Mouse (Mus musculus): Measurements from ENCODE around the gene Arhgap29.

Arhgap29 gene

GRCm38 (mm10) chr3:121946765-121947164 is 5.6 kb upstream of the Arhgap29 start:
- no peak for DNase-seq

GRCm38 (mm10) chr3:121950139-121950538 is 2.2 kb upstream of the Arhgap29 start:
- DNase-seq = no peak

GRCm38 (mm10) chr3:121951116-121951515 is 1.2 kb upstream of the Arhgap29 start:
- DNase-seq = no peak

GRCm38 (mm10) chr3:121953049-121953432 is 700 bp downstream of the Arhgap29 start:
- DNase-seq = peak; percentile 93

- DNase-seq = peak; percentile 45
Measured at GRCm38 (mm10) chr3:121953433-121954161, 1.3 kb downstream of the Arhgap29 start.

GRCm38 (mm10) chr3:121954421-121954820 is 2.1 kb downstream of the Arhgap29 start:
- DNase-seq = no peak

- no peak for DNase-seq
Measured at GRCm38 (mm10) chr3:121955527-121955926, 3.2 kb downstream of the Arhgap29 start.

- DNase-seq = no peak
Measured at GRCm38 (mm10) chr3:121956789-121957188, 4.4 kb downstream of the Arhgap29 start.

GRCm38 (mm10) chr3:121957606-121958344 is 5.4 kb downstream of the Arhgap29 start:
- DNase-seq = no peak

- DNase-seq = no peak
Measured at GRCm38 (mm10) chr3:121964173-121964572, 11.8 kb downstream of the Arhgap29 start.

GRCm38 (mm10) chr3:121967681-121968476 is 15.5 kb downstream of the Arhgap29 start:
- peak; percentile 93 for DNase-seq

- peak; percentile 59 for DNase-seq
Measured at GRCm38 (mm10) chr3:121968621-121969020, 16.3 kb downstream of the Arhgap29 start.

- DNase-seq = no peak
Measured at GRCm38 (mm10) chr3:121969451-121969850, 17.1 kb downstream of the Arhgap29 start.

GRCm38 (mm10) chr3:121973761-121974160 is 21.4 kb downstream of the Arhgap29 start:
- DNase-seq = no peak

- no peak for DNase-seq
Measured at GRCm38 (mm10) chr3:121975381-121975780, 23.0 kb downstream of the Arhgap29 start.

GRCm38 (mm10) chr3:121981306-121981705 is 29.0 kb downstream of the Arhgap29 start:
- DNase-seq = peak; percentile 30

GRCm38 (mm10) chr3:121982450-121982849 is 30.1 kb downstream of the Arhgap29 start:
- no peak for DNase-seq

- no peak for DNase-seq
Measured at GRCm38 (mm10) chr3:121995125-121995524, 42.8 kb downstream of the Arhgap29 start.

- no peak for DNase-seq
Measured at GRCm38 (mm10) chr3:121999934-122000333, 47.6 kb downstream of the Arhgap29 start.

- DNase-seq = no peak
Measured at GRCm38 (mm10) chr3:122001568-122001967, 49.2 kb downstream of the Arhgap29 start.

GRCm38 (mm10) chr3:122009818-122010217 is 57.5 kb downstream of the Arhgap29 start:
- no peak for DNase-seq

- no peak for DNase-seq
Measured at GRCm38 (mm10) chr3:122010292-122010691, 58.0 kb downstream of the Arhgap29 start.

GRCm38 (mm10) chr3:122012464-122012863 is 60.1 kb downstream of the Arhgap29 start:
- DNase-seq = no peak

Measured in kidney, adult 11 months (tissue).